Mouse (Mus musculus): ENCODE measurements at regions not wholly inside any gene's neighbourhood (a gene's known extent, or its start where the extent isn't known, plus 50 kb on each side); places are given as distances from the start of the nearest gene placed in this dataset.

- peak; percentile 13 for DNase-seq
These were observed 145.0 kb upstream of the Cxadr start for GRCm38 (mm10) chr16:78156138-78156875.

- no peak for DNase-seq
These were observed 147.2 kb upstream of the Cxadr start for GRCm38 (mm10) chr16:78153899-78154605.

GRCm38 (mm10) chr16:78144146-78144545 is 157.1 kb upstream of the Cxadr start:
- DNase-seq = no peak

GRCm38 (mm10) chr16:78135501-78135900 is 165.8 kb upstream of the Cxadr start:
- DNase-seq = no peak

- DNase-seq = no peak
These were observed 166.8 kb upstream of the Cxadr start for GRCm38 (mm10) chr16:78134531-78134930.

GRCm38 (mm10) chr16:78121668-78122067 is 179.6 kb upstream of the Cxadr start:
- DNase-seq = no peak

- no peak for DNase-seq
These were observed 180.9 kb upstream of the Cxadr start for GRCm38 (mm10) chr16:78120346-78120899.

- DNase-seq = no peak
These were observed 197.0 kb upstream of the Cxadr start for GRCm38 (mm10) chr16:78104246-78104645.

GRCm38 (mm10) chr16:78101415-78102326 is 199.6 kb upstream of the Cxadr start:
- DNase-seq = no peak

GRCm38 (mm10) chr16:78099842-78100241 is 201.4 kb upstream of the Cxadr start:
- DNase-seq = no peak

- no peak for DNase-seq
These were observed 202.2 kb upstream of the Cxadr start for GRCm38 (mm10) chr16:78099114-78099513.

GRCm38 (mm10) chr16:78098555-78098954 is 202.7 kb upstream of the Cxadr start:
- no peak for DNase-seq

GRCm38 (mm10) chr16:78096571-78096970 is 204.7 kb upstream of the Cxadr start:
- DNase-seq = no peak

GRCm38 (mm10) chr16:78090155-78090554 is 211.1 kb upstream of the Cxadr start:
- no peak for DNase-seq

- no peak for DNase-seq
These were observed 233.7 kb upstream of the Cxadr start for GRCm38 (mm10) chr16:78067532-78068118.

GRCm38 (mm10) chr16:78060516-78060915 is 240.8 kb upstream of the Cxadr start:
- no peak for DNase-seq

- DNase-seq = no peak
These were observed 243.7 kb upstream of the Cxadr start for GRCm38 (mm10) chr16:78057549-78057948.

GRCm38 (mm10) chr16:78052133-78052532 is 249.2 kb upstream of the Cxadr start:
- DNase-seq = no peak

GRCm38 (mm10) chr16:78040149-78040920 is 261.0 kb upstream of the Cxadr start:
- no peak for DNase-seq

GRCm38 (mm10) chr16:78019605-78020285 is 281.5 kb upstream of the Cxadr start:
- DNase-seq = no peak

GRCm38 (mm10) chr16:78015401-78015800 is 285.9 kb upstream of the Cxadr start:
- DNase-seq = no peak

Measured in cerebellum, adult 11 months (tissue).